Mouse (Mus musculus): ENCODE results near the gene Tsc22d3. TPM values are rescaled to one million over a fixed set of nuclear protein-coding genes. Genes with fewer than 3 reads are reported as not detected.

Gene Tsc22d3
- polyA plus RNA-seq, 1 experiment from 2014 or later = 71.2 TPM

DNA sequence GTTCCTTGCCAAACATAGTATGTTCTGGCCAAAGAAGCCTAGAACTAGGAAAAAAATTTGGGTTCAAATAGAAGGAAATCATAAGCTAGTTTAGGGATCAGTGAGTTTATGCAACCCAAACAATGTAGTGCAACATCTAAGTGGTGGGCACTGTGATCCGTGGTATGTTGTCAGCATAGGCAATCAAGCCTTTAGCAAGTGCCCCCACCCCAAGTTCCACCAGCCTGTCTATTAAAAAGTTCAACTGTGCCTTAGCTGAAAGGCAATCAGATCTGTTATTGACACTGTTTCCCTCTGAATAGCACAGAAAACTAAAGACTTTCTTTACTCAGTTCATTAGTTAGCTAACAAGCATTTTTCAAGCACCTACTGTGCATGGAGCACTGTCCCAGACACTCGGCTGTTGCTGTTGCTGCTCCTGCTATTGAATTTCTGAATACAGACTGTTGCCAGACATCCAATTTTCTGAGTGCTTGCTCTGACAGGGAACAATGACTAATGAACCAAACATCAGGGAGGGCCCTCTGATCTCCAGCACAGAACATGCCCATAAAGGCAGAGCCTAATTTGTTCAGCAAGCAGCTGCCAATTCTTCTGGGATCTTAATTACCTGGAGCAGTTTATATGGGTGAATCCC, 27.6 kb downstream of the Tsc22d3 start:
- Histone ChIP-seq H3K27me3 (replicated peaks; ENCODE audit: control insufficient read depth, insufficient read depth, low read length) (peaks cover 10% of the 10 kb centered on the region), H3K27ac (ENCODE audit: low read length) (no peak overlapping the region), H3K4me3 (ENCODE audit: low read length) (no peak overlapping the region), H3K36me3 (ENCODE audit: control insufficient read depth, insufficient read depth, low read length) (no peaks in the 10 kb centered on the region), H3K4me1 (ENCODE audit: control insufficient read depth, insufficient read depth, low read length) (no peaks in the 10 kb centered on the region), H3K4me2 (ENCODE audit: low read depth, low read length) (no peak overlapping the region), H3K9me3 (ENCODE audit: control insufficient read depth, low read length) (no peaks in the 10 kb centered on the region), H3K9ac (ENCODE audit: low read depth, low read length) (no peak overlapping the region)
- no peak for ATAC-seq
- WGBS = 60% methylated on average over 2 of the region's 2 CpGs

- no peaks in the 10 kb centered on the region for H3K9me3 ChIP-seq (ENCODE audit: control insufficient read depth, low read length)
- no peak overlapping the region for H3K4me2 ChIP-seq (ENCODE audit: low read depth, low read length)
- ATAC-seq = no peak
- WGBS = 63% methylated on average over 1 of the region's 1 CpGs
- no peak overlapping the region for H3K27ac ChIP-seq (ENCODE audit: low read length)
- H3K4me3 ChIP-seq (ENCODE audit: low read length) = no peak overlapping the region
- no peaks in the 10 kb centered on the region for H3K36me3 ChIP-seq (ENCODE audit: control insufficient read depth, insufficient read depth, low read length)
- H3K9ac ChIP-seq (ENCODE audit: low read depth, low read length) = no peak overlapping the region
- H3K4me1 ChIP-seq (ENCODE audit: control insufficient read depth, insufficient read depth, low read length) = no peaks in the 10 kb centered on the region
- H3K27me3 ChIP-seq (replicated peaks; ENCODE audit: control insufficient read depth, insufficient read depth, low read length) = peaks cover 14% of the 10 kb centered on the region
Observed at GRCm38 (mm10) chrX:140569595-140569994, 30.9 kb downstream of the Tsc22d3 start.

- Histone ChIP-seq H3K9ac (ENCODE audit: low read depth, low read length) (no peak overlapping the region), H3K36me3 (ENCODE audit: control insufficient read depth, insufficient read depth, low read length) (no peaks in the 10 kb centered on the region), H3K4me3 (ENCODE audit: low read length) (no peak overlapping the region), H3K4me1 (ENCODE audit: control insufficient read depth, insufficient read depth, low read length) (no peaks in the 10 kb centered on the region), H3K27ac (ENCODE audit: low read length) (no peak overlapping the region), H3K9me3 (ENCODE audit: control insufficient read depth, low read length) (no peaks in the 10 kb centered on the region), H3K4me2 (ENCODE audit: low read depth, low read length) (no peak overlapping the region), H3K27me3 (replicated peaks; ENCODE audit: control insufficient read depth, insufficient read depth, low read length) (peaks cover 12% of the 10 kb centered on the region)
- no peak for ATAC-seq
- WGBS = 44% methylated on average over 1 of the region's 1 CpGs
Observed at GRCm38 (mm10) chrX:140567711-140568407, 32.6 kb downstream of the Tsc22d3 start.

DNA sequence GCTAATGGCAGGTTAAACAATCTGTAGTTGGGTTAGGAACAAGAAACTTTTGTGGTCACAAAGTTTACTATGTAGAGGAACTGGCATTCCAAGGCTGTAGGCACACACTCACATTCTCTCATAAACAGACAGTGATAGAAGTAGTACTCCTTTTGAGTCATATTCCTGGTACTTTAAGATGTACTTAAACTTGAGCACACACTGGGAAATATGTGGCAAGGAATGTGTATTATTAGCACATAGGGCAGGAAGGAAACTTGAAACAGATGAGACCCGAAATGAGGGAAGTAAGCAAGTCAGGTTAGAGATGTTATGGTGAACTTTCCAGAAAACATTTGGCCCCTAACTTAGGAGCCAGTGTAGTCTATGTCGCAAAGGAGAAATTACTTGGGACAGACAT, 34.7 kb downstream of the Tsc22d3 start:
- Histone ChIP-seq H3K4me1 (ENCODE audit: control insufficient read depth, insufficient read depth, low read length) (no peaks in the 10 kb centered on the region), H3K27me3 (replicated peaks; ENCODE audit: control insufficient read depth, insufficient read depth, low read length) (peaks cover 12% of the 10 kb centered on the region), H3K9ac (ENCODE audit: low read depth, low read length) (no peak overlapping the region), H3K36me3 (ENCODE audit: control insufficient read depth, insufficient read depth, low read length) (no peaks in the 10 kb centered on the region), H3K27ac (ENCODE audit: low read length) (no peak overlapping the region), H3K4me2 (ENCODE audit: low read depth, low read length) (no peak overlapping the region), H3K4me3 (ENCODE audit: low read length) (no peak overlapping the region), H3K9me3 (ENCODE audit: control insufficient read depth, low read length) (no peaks in the 10 kb centered on the region)
- ATAC-seq = no peak
- 86% methylated on average over 2 of the region's 2 CpGs for WGBS

GRCm38 (mm10) chrX:140565212-140565611, 35.2 kb downstream of the Tsc22d3 start:
- no peak overlapping the region for H3K4me2 ChIP-seq (ENCODE audit: low read depth, low read length)
- no peaks in the 10 kb centered on the region for H3K36me3 ChIP-seq (ENCODE audit: control insufficient read depth, insufficient read depth, low read length)
- peaks cover 9% of the 10 kb centered on the region for H3K27me3 ChIP-seq (replicated peaks; ENCODE audit: control insufficient read depth, insufficient read depth, low read length)
- no peak overlapping the region for H3K27ac ChIP-seq (ENCODE audit: low read length)
- WGBS = 93% methylated on average over 3 of the region's 3 CpGs
- no peaks in the 10 kb centered on the region for H3K4me1 ChIP-seq (ENCODE audit: control insufficient read depth, insufficient read depth, low read length)
- no peak overlapping the region for H3K4me3 ChIP-seq (ENCODE audit: low read length)
- ATAC-seq = no peak
- H3K9ac ChIP-seq (ENCODE audit: low read depth, low read length) = no peak overlapping the region
- no peaks in the 10 kb centered on the region for H3K9me3 ChIP-seq (ENCODE audit: control insufficient read depth, low read length)

DNA sequence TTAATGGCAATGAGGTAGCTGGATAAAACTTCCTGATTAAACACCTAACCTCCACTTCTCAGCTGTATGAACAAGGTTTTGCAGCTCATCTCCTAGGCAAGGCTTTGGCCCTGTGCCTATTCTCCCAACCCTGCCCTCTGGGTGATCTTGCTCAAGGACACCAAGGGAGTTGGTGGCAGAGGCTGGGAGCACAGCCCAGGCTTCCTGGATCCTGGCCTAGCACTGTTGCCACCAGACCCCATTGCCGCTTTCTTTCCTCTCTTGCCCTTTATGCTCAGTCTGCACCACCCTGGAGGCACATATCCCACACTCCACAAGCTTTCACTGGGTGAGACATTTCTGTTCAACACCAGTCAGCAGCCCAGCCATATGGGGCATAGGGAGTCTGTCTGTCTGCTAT, 35.7 kb downstream of the Tsc22d3 start:
- H3K27ac ChIP-seq (ENCODE audit: low read length) = no peak overlapping the region
- H3K9me3 ChIP-seq (ENCODE audit: control insufficient read depth, low read length) = no peaks in the 10 kb centered on the region
- H3K9ac ChIP-seq (ENCODE audit: low read depth, low read length) = no peak overlapping the region
- ATAC-seq = no peak
- no peaks in the 10 kb centered on the region for H3K36me3 ChIP-seq (ENCODE audit: control insufficient read depth, insufficient read depth, low read length)
- WGBS = 100% methylated on average over 1 of the region's 1 CpGs
- H3K4me2 ChIP-seq (ENCODE audit: low read depth, low read length) = no peak overlapping the region
- H3K4me3 ChIP-seq (ENCODE audit: low read length) = no peak overlapping the region
- H3K27me3 ChIP-seq (replicated peaks; ENCODE audit: control insufficient read depth, insufficient read depth, low read length) = peaks cover 9% of the 10 kb centered on the region
- H3K4me1 ChIP-seq (ENCODE audit: control insufficient read depth, insufficient read depth, low read length) = no peaks in the 10 kb centered on the region

GRCm38 (mm10) chrX:140558176-140558844, 42.1 kb downstream of the Tsc22d3 start:
- no peak overlapping the region for H3K4me2 ChIP-seq (ENCODE audit: low read depth, low read length)
- H3K9ac ChIP-seq (ENCODE audit: low read depth, low read length) = no peak overlapping the region
- no peak overlapping the region for H3K27ac ChIP-seq (ENCODE audit: low read length)
- no peaks in the 10 kb centered on the region for H3K4me1 ChIP-seq (ENCODE audit: control insufficient read depth, insufficient read depth, low read length)
- no peaks in the 10 kb centered on the region for H3K27me3 ChIP-seq (replicated peaks; ENCODE audit: control insufficient read depth, insufficient read depth, low read length)
- 64% methylated on average over 6 of the region's 6 CpGs for WGBS
- no peaks in the 10 kb centered on the region for H3K9me3 ChIP-seq (ENCODE audit: control insufficient read depth, low read length)
- 0 out of 2 replicates have a peak, but pooled peaks have one; percentile 36 for ATAC-seq
- no peak overlapping the region for H3K4me3 ChIP-seq (ENCODE audit: low read length)
- H3K36me3 ChIP-seq (ENCODE audit: control insufficient read depth, insufficient read depth, low read length) = no peaks in the 10 kb centered on the region

GRCm38 (mm10) chrX:140555965-140556364, 44.5 kb downstream of the Tsc22d3 start:
- Histone ChIP-seq H3K4me1 (ENCODE audit: control insufficient read depth, insufficient read depth, low read length) (no peaks in the 10 kb centered on the region), H3K4me3 (ENCODE audit: low read length) (no peak overlapping the region), H3K27me3 (replicated peaks; ENCODE audit: control insufficient read depth, insufficient read depth, low read length) (no peaks in the 10 kb centered on the region; the same call in 1 of the 2 replicates), H3K27ac (ENCODE audit: low read length) (no peak overlapping the region), H3K4me2 (ENCODE audit: low read depth, low read length) (no peak overlapping the region), H3K36me3 (ENCODE audit: control insufficient read depth, insufficient read depth, low read length) (no peaks in the 10 kb centered on the region), H3K9ac (ENCODE audit: low read depth, low read length) (no peak overlapping the region), H3K9me3 (ENCODE audit: control insufficient read depth, low read length) (no peaks in the 10 kb centered on the region)
- ATAC-seq = no peak
- 58% methylated on average over 2 of the region's 2 CpGs for WGBS

GRCm38 (mm10) chrX:140555423-140555822, 45.0 kb downstream of the Tsc22d3 start:
- no peak overlapping the region for H3K9ac ChIP-seq (ENCODE audit: low read depth, low read length)
- H3K27me3 ChIP-seq (replicated peaks; ENCODE audit: control insufficient read depth, insufficient read depth, low read length) = no peaks in the 10 kb centered on the region; the same call in 1 of the 2 replicates
- no peak for ATAC-seq
- 73% methylated on average over 3 of the region's 3 CpGs for WGBS
- no peaks in the 10 kb centered on the region for H3K4me1 ChIP-seq (ENCODE audit: control insufficient read depth, insufficient read depth, low read length)
- H3K27ac ChIP-seq (ENCODE audit: low read length) = no peak overlapping the region
- H3K36me3 ChIP-seq (ENCODE audit: control insufficient read depth, insufficient read depth, low read length) = no peaks in the 10 kb centered on the region
- no peaks in the 10 kb centered on the region for H3K9me3 ChIP-seq (ENCODE audit: control insufficient read depth, low read length)
- H3K4me2 ChIP-seq (ENCODE audit: low read depth, low read length) = no peak overlapping the region
- no peak overlapping the region for H3K4me3 ChIP-seq (ENCODE audit: low read length)

All from intestine, embryonic 16.5 days (tissue).